Mouse (Mus musculus): ENCODE data around the gene Triap1. TPM values are rescaled to one million over a fixed set of nuclear protein-coding genes. Genes with fewer than 3 reads are reported as not detected.
"Not testable (repeated sequence)": the region's sequence is repeated elsewhere in the genome, so short reads cannot be mapped to it uniquely, and the experiment has no call there.

Gene Triap1
- polyA plus RNA-seq (2017; shearing (Covaris generic)) = 10 to 100 TPM; 50.6 to 54.3 TPM

- ATAC-seq = peak; percentile 85
These were observed at the start of gene Triap1, which contains the start of gene Gatc for GRCm38 (mm10) chr5:115340577-115341313. Triap1 (plus strand) TSS chr5:115341225. Gatc (minus strand) TSS chr5:115341178.

GRCm38 (mm10) chr5:115294173-115294572 lies 46.9 kb upstream of the Triap1 start:
- no peak for ATAC-seq

- ATAC-seq = no peak
These were observed 44.7 kb upstream of the Triap1 start for GRCm38 (mm10) chr5:115296347-115296746.

GRCm38 (mm10) chr5:115300035-115300744 lies 40.8 kb upstream of the Triap1 start:
- ATAC-seq = peak; percentile 46

- ATAC-seq = peak; percentile 91
These were observed 40.0 kb upstream of the Triap1 start, which contains the start of gene Dynll1 for GRCm38 (mm10) chr5:115300792-115301614. Dynll1 (minus strand) TSS chr5:115300999.

- no peak for ATAC-seq
These were observed 39.4 kb upstream of the Triap1 start for GRCm38 (mm10) chr5:115301615-115302014.

GRCm38 (mm10) chr5:115302190-115302589 lies 38.8 kb upstream of the Triap1 start:
- not testable (repeated sequence) for ATAC-seq

GRCm38 (mm10) chr5:115312354-115312753 lies 28.7 kb upstream of the Triap1 start:
- ATAC-seq = no peak

GRCm38 (mm10) chr5:115312816-115313667 lies 28.0 kb upstream of the Triap1 start:
- no peak for ATAC-seq

DNA sequence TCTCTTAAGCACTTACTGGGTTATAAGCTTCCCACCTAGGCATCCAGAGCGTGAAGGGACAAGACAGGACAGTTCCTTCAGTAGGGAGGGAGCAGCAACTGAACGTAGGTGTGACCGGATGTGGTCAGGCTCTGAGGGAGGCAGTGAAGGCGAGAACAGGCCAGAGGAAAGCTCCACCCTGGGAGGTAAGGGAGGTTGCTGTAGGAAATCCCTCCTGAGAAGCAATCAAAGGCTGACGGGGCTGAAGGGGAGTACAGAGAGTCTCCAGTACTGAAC lies 27.4 kb upstream of the Triap1 start:
- no peak for ATAC-seq

- no peak for ATAC-seq
These were observed 23.9 kb upstream of the Triap1 start for GRCm38 (mm10) chr5:115316968-115317644.

DNA sequence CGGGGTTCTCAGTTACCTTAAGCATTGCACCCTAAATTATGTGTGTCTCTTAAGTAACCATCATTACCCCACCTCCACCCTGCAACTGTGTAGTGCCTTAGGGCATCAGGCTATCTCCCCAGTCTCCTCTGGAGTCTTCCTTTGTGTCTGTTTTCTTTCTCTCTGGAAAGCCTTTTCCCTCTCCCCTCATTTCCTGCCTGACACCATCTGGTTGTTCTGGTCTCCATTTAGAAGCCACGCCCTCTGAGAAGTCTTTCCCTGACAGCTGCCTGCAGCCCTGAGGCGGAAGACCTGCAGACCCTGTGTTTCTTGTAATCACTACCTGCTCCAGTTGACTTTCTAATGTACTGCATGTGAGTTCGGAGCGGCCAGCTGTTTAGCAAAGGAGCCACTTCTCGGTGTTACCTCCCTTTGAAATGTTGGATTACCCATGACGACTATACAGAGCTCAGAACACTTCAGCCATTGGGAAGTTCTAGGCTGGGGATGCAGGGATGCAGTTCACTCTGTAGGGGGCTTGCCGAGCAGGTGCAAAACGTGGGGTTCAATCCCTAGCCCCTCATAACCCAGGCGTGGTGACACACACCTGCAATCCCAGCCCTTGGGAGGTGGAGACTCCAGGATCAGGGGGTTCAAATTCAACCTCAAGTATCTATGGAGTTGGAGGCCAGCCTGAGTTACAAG lies 23.2 kb upstream of the Triap1 start:
- peak; percentile 37 for ATAC-seq

DNA sequence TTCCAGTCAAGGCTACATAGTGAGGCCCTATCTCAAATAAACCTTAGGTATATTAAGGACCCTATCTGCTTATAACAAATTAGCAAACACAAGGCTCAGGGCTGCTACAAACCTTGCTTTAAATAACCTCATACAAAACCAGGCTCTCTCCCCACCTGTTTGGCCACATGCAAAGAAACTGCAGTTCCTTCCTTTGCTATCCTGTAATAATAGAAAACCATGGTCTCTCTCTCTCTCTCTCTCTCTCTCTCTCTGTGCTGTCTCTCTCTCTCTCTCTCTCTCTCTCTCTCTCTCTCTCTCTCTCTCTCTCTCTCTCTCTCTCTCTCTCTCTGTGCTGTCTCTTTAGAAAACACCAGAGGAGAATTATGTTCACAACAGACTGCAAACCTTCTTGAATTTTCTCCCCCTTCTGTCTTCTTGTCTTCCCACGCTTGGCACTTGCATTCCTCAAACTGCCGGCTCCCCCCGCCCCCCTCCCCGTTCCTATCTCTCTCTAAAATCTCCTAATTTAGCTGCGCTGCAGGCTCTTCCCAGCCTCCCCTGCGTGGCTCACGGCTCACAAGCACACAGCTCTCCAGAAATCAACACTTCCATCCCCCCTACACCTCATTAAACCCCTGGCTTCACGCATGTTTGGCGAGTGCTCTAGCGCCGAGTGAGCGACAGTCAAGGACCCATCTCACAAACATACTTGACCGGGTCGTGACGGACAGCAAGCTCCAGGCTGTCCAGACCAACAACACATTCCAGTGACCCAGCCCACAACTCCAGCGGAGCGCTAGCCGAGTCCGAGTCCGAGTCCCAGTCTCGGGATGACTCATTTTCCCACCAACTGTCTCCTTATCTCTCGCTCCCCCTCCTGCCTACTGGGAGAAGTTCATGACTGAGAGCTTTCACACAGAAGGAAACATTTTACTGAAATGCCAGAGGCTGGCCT lies 21.8 kb upstream of the Triap1 start:
- ATAC-seq = peak; percentile 34

DNA sequence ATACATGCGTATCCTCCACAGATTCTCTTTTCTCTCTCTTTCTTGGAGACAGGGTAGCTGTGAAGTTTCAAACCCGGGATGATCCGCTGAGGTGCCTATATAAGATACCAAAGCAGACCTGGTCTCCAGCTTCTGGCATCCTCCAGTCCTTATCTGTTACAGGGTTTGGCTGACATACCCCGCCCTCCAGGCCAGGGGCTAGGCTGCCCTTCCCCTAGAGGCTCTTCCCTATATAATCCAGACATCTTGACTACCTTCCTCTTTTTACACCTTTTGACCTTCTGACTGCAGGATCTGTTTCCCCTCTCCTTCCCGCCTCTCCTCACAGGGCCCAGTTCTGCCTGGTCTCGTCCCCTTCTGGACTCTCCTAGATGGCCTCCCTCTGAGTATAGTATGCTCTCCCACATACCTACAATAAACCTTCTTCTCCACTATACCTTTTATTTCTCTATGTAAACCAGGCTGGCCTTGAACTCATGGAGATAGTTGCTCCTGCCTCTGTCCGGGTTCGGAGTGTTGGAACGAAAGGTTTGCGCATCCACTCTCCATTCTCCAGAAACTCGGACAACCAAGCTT lies 14.7 kb upstream of the Triap1 start:
- ATAC-seq = peak; percentile 36

GRCm38 (mm10) chr5:115326875-115327609 lies 14.0 kb upstream of the Triap1 start, which contains the start of gene Srsf9:
Srsf9 (plus strand) TSS chr5:115327177.
- ATAC-seq = peak; percentile 91

- ATAC-seq = no peak
These were observed 13.1 kb upstream of the Triap1 start for GRCm38 (mm10) chr5:115327610-115328548.

DNA sequence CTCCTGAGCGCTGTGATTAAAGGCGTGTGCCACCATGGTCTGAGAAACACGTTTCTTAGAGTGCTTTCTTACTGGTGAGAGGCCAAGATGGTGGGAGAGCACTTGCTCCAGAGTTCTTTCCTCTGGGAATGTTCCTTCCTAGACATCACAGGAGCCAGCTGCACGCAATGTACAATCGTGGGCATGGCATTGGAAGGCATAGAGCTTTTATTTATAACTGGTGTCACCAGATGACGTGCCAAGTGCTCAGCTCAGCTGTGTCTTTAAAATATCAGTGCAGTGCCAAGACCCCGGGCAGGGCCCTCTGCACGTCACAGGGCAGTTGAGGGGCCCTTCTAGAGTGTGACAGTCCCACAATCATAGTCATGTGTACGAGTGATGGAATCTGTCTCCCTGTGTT lies 10.1 kb upstream of the Triap1 start:
- no peak for ATAC-seq

Measured in CD4-positive, CD25-positive, alpha-beta regulatory T cell, adult 4 months (primary cell).